Mouse (Mus musculus) heart, postnatal 25 days (tissue): Measurements from ENCODE around the gene Wnt8b. TPM values are rescaled to one million over a fixed set of nuclear protein-coding genes. Genes with fewer than 3 reads are reported as not detected.
A peak's percentile ranks its signal among the peaks of the same experiment; 100 is the strongest.
"Not testable (repeated sequence)": the region's sequence is repeated elsewhere in the genome, so short reads cannot be mapped to it uniquely, and the experiment has no call there.

Source experiments
- DNase-seq: peaks from one replicate; pipeline ENCODE4 v3.0.0; 2022; ENCODE audit warnings: low spot score
- intact Hi-C: fragments of 180-260 bp; cut with DNase I; formaldehyde crosslinking; loops from one replicate; pipeline ENCODE4 v1.15.1; 2025
- total RNA-seq, 2 experiments: library from RNA; stranded (reverse); gene quantifications; 2 replicates each; pipeline ENCODE4 v1.2.3; 2021

Wnt8b gene
- total RNA-seq = not detected

DNA sequence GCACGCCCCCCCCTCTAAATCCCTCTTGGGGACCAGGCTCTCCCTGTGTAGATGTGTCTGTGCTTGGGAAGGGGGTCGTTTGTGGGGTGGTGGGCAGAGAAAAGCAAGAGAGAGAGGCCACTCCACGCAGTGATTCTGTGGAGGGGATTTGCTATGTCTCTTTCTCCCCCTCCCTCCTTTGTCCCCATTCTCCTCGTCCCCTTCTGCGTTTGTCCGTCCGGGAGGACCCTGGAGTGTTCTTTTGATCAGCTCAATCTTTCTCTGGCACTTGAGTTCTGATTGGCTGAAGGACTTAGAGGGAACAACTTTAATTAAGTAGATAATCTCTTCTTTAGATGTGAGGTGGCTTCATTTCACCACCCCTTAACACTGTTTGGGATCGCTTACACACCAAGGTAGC, at the start of gene Wnt8b:
TSS of gene Wnt8b (plus strand) at position 345 of the 400 bp plus-strand sequence.
- intact Hi-C loops = no loop called here
- DNase-seq = no peak

GRCm38 (mm10) chr19:44445755-44446154, 47.5 kb upstream of the Wnt8b start:
- DNase-seq = no peak

DNA sequence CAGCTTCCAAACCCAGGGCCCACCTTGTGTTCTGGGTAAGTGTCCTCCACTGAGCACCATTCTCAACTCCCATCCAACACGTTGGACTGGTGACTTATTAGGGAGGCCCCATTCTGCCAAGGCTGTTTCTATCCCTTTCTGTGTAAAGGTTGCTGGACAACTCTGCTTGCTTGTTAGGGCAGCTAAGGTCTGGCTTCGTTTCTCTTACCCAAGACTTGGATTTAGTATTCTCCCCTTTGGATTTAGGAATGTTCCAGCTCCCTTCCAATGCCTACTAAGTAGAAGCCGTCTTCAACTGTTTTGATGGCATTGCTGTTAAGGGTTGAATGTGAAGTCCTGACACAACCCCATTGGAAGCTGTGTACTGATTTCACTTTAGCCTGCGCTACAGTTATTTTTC, 45.3 kb upstream of the Wnt8b start:
- DNase-seq = no peak
- intact Hi-C loops = no loop called here

More at GRCm38 (mm10) chr19:44445755-44446154, 47.5 kb upstream of the Wnt8b start:
- intact Hi-C loops = no loop called here

DNA sequence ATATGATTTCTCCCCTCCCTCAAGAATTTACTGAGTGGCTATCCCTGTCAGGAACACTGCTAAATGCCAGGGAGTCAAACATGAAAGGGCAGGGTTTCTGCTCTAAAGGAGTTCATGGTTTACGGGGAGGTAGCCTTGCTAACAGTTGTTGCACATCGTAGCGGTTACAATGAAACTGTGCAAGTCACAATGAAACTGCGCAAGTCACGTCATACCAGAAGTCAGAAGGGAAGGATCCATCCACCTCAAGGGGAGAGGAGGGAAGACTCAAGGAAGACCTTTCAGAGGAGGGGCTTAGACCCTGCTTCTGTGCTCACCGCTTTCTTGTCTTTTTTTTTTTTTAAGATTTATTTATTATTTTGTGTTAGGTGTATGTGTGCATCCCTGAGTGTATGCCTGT, 38.4 kb upstream of the Wnt8b start:
- no peak for DNase-seq
- intact Hi-C loops = no loop called here

- intact Hi-C loops = no loop called here
- DNase-seq = no peak
Observed at GRCm38 (mm10) chr19:44455356-44455755, 37.9 kb upstream of the Wnt8b start.

GRCm38 (mm10) chr19:44457359-44458055, 35.8 kb upstream of the Wnt8b start:
- no peak for DNase-seq
- intact Hi-C loops = no loop called here

GRCm38 (mm10) chr19:44458696-44459095, 34.6 kb upstream of the Wnt8b start:
- DNase-seq = peak; percentile 26
- intact Hi-C loops = no loop called here

DNA sequence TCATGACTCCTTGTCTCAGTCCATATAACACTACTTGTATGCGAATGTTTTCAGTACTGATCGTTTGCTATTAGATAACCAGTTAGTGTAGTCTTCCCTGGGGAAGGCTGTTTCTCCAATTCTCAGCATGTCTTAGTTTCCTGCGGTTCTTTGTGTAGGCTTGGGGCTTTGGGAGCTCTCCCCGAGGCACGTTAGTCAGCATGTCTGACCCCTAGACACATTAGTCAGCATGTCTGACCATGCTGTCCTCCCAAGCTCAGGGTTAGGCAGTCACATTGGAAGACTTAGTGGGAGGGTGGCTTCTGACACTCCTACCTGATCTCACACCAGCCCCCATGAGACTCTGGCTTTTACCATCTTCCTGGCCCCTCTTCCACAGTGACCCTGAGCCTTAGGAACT, 32.8 kb upstream of the Wnt8b start:
- intact Hi-C loops = no loop called here
- DNase-seq = no peak

DNA sequence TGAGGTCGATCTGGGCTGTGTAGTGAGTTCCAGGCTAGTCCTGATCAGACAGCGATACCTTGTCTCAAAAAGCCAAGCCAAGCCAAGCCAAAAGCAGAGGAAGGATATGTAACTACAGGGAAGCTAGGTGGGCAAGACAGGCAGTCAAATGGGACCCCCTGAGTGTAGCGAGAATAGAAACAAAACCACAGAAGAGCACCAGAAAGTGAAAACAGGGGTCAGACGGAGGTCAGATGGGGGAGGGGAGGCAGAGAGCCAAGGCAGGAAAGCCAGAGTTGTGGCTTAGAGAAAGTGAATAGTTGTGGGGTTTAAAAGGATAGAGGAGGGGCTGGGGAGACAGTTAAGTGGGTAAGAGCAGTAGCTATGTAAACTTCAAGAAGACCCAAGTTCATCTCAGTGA, 31.8 kb upstream of the Wnt8b start:
- intact Hi-C loops = no loop called here
- DNase-seq = no peak

- DNase-seq = no peak
- intact Hi-C loops = no loop called here
Observed at GRCm38 (mm10) chr19:44462141-44462540, 31.1 kb upstream of the Wnt8b start.

DNA sequence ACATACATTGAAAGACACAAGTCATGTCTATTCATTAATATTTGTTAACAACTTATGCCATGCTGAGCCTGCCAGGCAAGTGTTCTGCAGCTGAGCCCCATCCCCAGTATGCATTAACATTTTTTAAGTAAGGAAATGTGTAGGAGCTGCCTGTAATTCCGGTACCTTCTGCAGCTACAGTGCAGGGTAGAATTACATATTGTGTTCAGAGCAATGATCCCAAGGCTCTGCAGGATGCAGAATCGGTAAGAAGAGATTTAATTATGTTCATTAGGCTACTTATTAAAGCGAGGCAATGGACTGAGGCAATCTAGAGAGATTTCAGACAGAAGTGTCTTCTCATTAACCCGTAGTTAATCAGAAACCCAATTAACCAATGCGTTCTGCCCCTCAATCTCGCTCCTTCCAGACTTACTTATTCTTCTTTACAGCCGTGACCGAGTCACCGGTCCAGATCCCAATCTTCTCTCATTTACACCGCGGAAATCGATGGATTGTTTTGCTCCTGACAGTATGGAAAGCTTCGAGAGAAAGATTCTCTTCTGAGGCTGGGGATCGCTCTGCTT, 27.2 kb upstream of the Wnt8b start:
- intact Hi-C loops, DNase-seq: not testable (repeated sequence)

- peak; percentile 63 for DNase-seq
- intact Hi-C loops = no loop called here
Observed at GRCm38 (mm10) chr19:44474158-44474557, 19.1 kb upstream of the Wnt8b start.

GRCm38 (mm10) chr19:44475268-44475667, 18.0 kb upstream of the Wnt8b start:
- no peak for DNase-seq
- intact Hi-C loops = loop anchor here (5.0 kb wide), 1 partner anchor 67 kb away; no protein-coding TSS in a partner anchor

- DNase-seq = no peak
- intact Hi-C loops = loop anchor here (5.0 kb wide), 1 partner anchor 66 kb away; no protein-coding TSS in a partner anchor
Observed at GRCm38 (mm10) chr19:44476541-44476940, 16.7 kb upstream of the Wnt8b start.

GRCm38 (mm10) chr19:44487266-44487665, 6.0 kb upstream of the Wnt8b start:
- intact Hi-C loops = no loop called here
- DNase-seq = no peak

DNA sequence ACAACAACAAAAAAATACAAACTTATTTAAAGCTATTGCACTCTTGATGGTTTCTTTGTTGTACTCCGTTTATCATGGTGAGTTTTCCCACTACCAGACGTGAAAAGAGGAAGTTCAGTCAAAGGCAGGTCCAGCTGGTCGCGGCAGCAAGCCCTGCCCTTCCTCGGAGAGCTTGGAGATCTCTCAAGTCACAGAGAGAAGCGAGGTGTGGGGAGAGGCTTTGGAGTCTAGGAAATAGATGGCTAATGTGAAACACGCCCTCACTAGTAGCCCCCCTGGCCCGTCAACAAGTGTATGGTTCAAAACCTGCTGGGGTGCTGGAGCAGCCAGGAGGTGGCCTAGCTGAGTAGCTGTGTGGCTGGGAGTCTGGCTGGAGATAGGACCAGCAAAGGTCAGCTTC, 3.2 kb downstream of the Wnt8b start:
- intact Hi-C loops = no loop called here
- DNase-seq = no peak

- intact Hi-C loops = no loop called here
- no peak for DNase-seq
Observed at GRCm38 (mm10) chr19:44496941-44497340, 3.7 kb downstream of the Wnt8b start.

DNA sequence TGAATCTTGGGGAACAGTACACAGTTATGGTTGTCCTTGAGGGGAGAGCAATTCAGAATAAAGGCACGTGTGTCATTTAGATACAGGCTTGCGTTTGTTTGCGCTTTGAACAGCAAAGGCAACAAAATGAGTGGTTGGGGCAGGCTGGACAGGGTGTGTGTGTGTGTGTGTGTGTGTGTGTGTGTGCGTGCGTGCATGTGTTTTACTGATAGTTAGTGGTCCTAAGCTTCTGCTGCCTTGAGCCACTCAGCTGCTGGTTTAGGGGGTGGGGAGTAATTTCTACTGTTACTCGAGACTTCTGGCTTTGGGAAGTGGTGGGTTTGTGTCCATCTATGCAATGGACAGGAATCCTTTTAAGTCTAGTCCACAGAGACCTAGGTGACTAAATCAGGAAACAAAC, 5.7 kb downstream of the Wnt8b start:
- no peak for DNase-seq
- intact Hi-C loops = no loop called here

GRCm38 (mm10) chr19:44500240-44500639, 7.0 kb downstream of the Wnt8b start:
- no peak for DNase-seq
- intact Hi-C loops = no loop called here

GRCm38 (mm10) chr19:44501925-44502324, 8.7 kb downstream of the Wnt8b start:
- no peak for DNase-seq

DNA sequence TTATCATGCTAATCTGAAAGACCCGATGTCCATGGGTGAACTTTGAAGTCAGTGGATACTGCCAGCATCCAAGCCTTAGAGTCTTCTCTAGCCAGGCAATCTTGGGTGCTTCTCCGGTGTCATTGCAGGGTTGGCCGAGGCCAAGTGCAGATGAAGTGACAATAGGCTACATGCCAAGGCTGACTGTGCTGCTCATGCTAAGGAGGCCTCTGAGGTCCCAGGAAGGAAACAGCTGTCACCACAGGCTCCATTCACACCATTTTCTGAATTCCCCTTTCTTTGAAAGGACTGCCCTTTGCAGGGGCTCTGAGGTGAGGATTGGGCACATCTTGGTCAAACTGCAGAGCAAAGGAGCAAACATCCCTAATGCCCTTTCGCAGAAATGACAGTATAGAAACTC, 9.5 kb downstream of the Wnt8b start:
- no peak for DNase-seq
- intact Hi-C loops = no loop called here

More at GRCm38 (mm10) chr19:44501925-44502324, 8.7 kb downstream of the Wnt8b start:
- intact Hi-C loops = no loop called here
